Mouse (Mus musculus) liver, adult 10 weeks (tissue): ENCODE results near the gene Vmn2r98. TPM values are rescaled to one million over a fixed set of nuclear protein-coding genes. Genes with fewer than 3 reads are reported as not detected.

Experiments
- polyA plus RNA-seq: library from polyadenylated mRNA; stranded (reverse); fragments of 350-450 nt; fragmentation: Illumina TruSeq; extraction: RNeasy Lipid Tissue Mini Kit (QIAGEN cat#74804); gene quantifications from one replicate; pipeline ENCODE4 v1.2.3, GENCODE M21; 2014; ENCODE audit warnings: low read depth, low replicate concordance

The Vmn2r98 gene
- not detected for polyA plus RNA-seq

GRCm38 (mm10) chr17:19053160-19053559 is at the start of gene Vmn2r98:
Gene Vmn2r98 (plus strand): TSS chr17:19053460.

Other genes starting within 250 kb of the Vmn2r98 start
- gene Vmn2r97, start 139.2 kb upstream of the Vmn2r98 start, polyA plus RNA-seq = not detected